Mouse (Mus musculus) megakaryocyte, embryonic 14.5 days (primary cell): ENCODE measurements around the gene Gsc.

ENCODE experiments used
- FLI1 ChIP-seq: IDR thresholded peaks from 2 replicates; pipeline ENCODE4 v1.6.1; 2012; ENCODE audit warnings: low read length, inconsistent platforms, mixed read lengths
- GATA1 ChIP-seq: IDR thresholded peaks from 3 replicates; pipeline ENCODE4 v1.6.1; 2012; ENCODE audit warnings: mixed read lengths, low read length, inconsistent platforms, borderline replicate concordance

DNA sequence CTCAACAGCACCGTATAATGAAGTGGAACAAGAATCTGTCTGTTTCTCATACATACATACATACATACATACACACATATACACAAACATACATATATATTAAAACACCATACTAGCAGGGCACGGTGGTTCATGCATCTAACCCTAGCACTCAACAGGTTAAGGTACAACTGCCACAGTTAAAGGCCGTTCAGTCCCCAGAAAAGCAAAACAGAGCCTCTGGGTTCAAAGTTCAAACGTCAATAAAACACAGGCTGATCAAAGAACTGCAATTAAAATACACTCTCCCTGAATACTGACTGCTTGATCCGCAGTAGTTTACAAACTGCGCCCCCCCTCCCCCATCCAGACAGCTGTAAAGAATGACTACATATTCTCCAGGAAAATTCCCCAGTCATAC is 5.8 kb downstream of the Gsc start:
- TF ChIP-seq GATA1 (no peak), FLI1 (no peak)
